Mouse (Mus musculus): ENCODE measurements around the gene Cdh13.

DNA sequence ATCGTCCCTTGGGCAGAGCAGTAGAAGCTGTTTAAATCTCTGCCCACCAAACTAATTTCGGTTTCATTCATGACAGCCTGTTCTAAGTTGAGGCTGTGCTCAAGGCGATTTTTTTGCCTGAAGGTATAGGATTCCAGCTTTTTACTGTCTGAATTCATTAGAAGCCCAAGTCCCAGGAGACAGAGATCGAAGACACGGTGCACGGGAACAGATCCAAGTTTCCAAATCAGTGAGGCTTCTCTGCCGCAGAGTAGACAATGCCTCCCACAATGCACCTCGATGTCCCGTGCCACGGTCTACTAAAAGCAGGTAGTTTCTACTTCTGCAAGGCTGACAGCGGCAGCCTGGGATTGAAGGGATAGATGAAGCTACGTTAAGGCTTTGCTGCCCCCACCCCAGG lies 778.1 kb downstream of the Cdh13 start:
- TF ChIP-seq CTCF (IDR thresholded peaks at IDR 0.05; ENCODE audit: insufficient read depth, low read length), result no peak
- TF ChIP-seq POLR2A (IDR thresholded peaks at IDR 0.05; ENCODE audit: borderline replicate concordance, extremely low read depth, low read depth, low read length), result no peak
